Mouse (Mus musculus) midbrain, embryonic 14.5 days (tissue): ENCODE measurements at regions not wholly inside any gene's neighbourhood (a gene's known extent, or its start where the extent isn't known, plus 50 kb on each side); places are given as distances from the start of the nearest gene placed in this dataset.

ENCODE experiments used
- ATAC-seq: fragments of 200-750 bp; cut with Nextera tagmentation; 2 replicates; pipeline ENCODE4 v1.8.0; 2017; ENCODE audit warnings: moderate number of reproducible peaks, moderate library complexity; ENCODE audit not compliant: low FRiP score, low TSS enrichment
- DNase-seq: peaks from one replicate; pipeline ENCODE4 v3.0.0-alpha.2; 2015
- H3K27ac ChIP-seq: fragments of 300-500 bp; sonication (generic); replicated peaks from 2 replicates; pipeline ENCODE4 v1.5.1; 2014; ENCODE audit warnings: mild to moderate bottlenecking, low read depth, low read length, moderate library complexity
- H3K27me3 ChIP-seq: fragments of 300-500 bp; sonication (generic); 2 replicates; pipeline ENCODE4 v1.6.1; 2014; ENCODE audit warnings: low read length, control low read depth, mixed read lengths; ENCODE audit not compliant: control insufficient read depth, insufficient read depth
- H3K36me3 ChIP-seq: fragments of 300-500 bp; sonication (generic); 2 replicates; pipeline ENCODE4 v1.6.1; 2014; ENCODE audit warnings: low read length, control low read depth; ENCODE audit not compliant: control insufficient read depth, insufficient read depth
- H3K4me1 ChIP-seq: fragments of 300-500 bp; sonication (generic); 2 replicates; pipeline ENCODE4 v1.6.1; 2014; ENCODE audit warnings: mild to moderate bottlenecking, antibody characterized with exemption, low read length, control low read depth; ENCODE audit not compliant: control insufficient read depth, insufficient read depth
- H3K4me2 ChIP-seq: fragments of 300-500 bp; sonication (generic); 2 replicates; pipeline ENCODE4 v1.6.1; 2014; ENCODE audit warnings: mild to moderate bottlenecking, low read length, moderate library complexity
- H3K4me3 ChIP-seq: fragments of 300-500 bp; sonication (generic); replicated peaks from 2 replicates; pipeline ENCODE4 v1.5.1; 2014; ENCODE audit warnings: low read depth, low read length
- H3K9ac ChIP-seq: fragments of 300-500 bp; sonication (generic); replicated peaks from 2 replicates; pipeline ENCODE4 v1.6.1; 2014; ENCODE audit warnings: mild to moderate bottlenecking, low read length, moderate library complexity
- H3K9me3 ChIP-seq: fragments of 300-500 bp; sonication (generic); 2 replicates; pipeline ENCODE4 v1.6.1; 2016; ENCODE audit warnings: low read length, control low read depth, mixed read lengths; ENCODE audit not compliant: control insufficient read depth
- WGBS: fragments of 180-500 bp; shearing (Covaris S2); extraction: QIAGEN DNeasy Blood & Tissue Kit; methylation state at CpG from one replicate; pipeline ENCODE4 v1.1.7; 2014; 5-methylcytosine and 5-hydroxymethylcytosine counted together

DNA sequence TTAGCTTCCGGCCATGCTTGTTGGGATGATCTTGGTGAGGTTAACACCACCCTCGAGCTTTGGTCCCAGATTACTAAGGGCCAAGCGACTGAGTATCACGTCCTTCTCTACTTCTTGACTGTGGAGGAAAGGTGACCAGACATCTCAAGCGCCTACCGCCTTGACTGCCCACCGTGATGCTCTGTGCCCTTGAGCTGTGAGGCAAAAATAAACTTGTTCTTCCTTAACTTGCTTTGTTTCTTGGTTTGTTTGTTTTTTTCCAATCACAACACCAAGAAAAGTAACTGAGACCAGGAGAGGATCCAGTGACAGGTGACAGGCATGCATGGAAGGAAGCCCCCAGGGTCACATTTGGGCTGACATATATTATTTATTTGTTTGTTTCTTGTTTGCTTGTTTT lies 330.0 kb downstream of the Gm45692 start:
- H3K27ac ChIP-seq = no peak overlapping the region
- DNase-seq = no peak
- no peak for ATAC-seq
- no peaks in the 10 kb centered on the region for H3K27me3 ChIP-seq
- H3K4me1 ChIP-seq = no peaks in the 10 kb centered on the region
- no peaks in the 10 kb centered on the region for H3K36me3 ChIP-seq
- no peak overlapping the region for H3K4me2 ChIP-seq
- WGBS = 95% methylated on average over 7 of the region's 7 CpGs
- H3K9me3 ChIP-seq = no peaks in the 10 kb centered on the region
- H3K4me3 ChIP-seq = no peak overlapping the region
- no peak overlapping the region for H3K9ac ChIP-seq

GRCm38 (mm10) chr8:26450543-26450942 lies 331.2 kb downstream of the Gm45692 start:
- 72% methylated on average over 10 of the region's 10 CpGs for WGBS
- H3K27me3 ChIP-seq = no peaks in the 10 kb centered on the region

GRCm38 (mm10) chr8:26452976-26453573 lies 333.7 kb downstream of the Gm45692 start:
- no peaks in the 10 kb centered on the region for H3K36me3 ChIP-seq
- ATAC-seq (no peak), DNase-seq (no peak)
- 0 out of 2 replicates have a peak overlapping the region, but pooled peaks have one; percentile 26 for H3K27ac ChIP-seq
- WGBS = 57% methylated on average over 5 of the region's 5 CpGs
- no peak overlapping the region for H3K9ac ChIP-seq
- H3K4me3 ChIP-seq = no peak overlapping the region
- H3K4me2 ChIP-seq = no peak overlapping the region
- no peaks in the 10 kb centered on the region for H3K4me1 ChIP-seq
- H3K27me3 ChIP-seq = no peaks in the 10 kb centered on the region
- H3K9me3 ChIP-seq = no peaks in the 10 kb centered on the region

More at GRCm38 (mm10) chr8:26450543-26450942, 331.2 kb downstream of the Gm45692 start:
- Histone ChIP-seq H3K4me2 (no peak overlapping the region), H3K9ac (no peak overlapping the region), H3K9me3 (no peaks in the 10 kb centered on the region), H3K4me1 (no peaks in the 10 kb centered on the region), H3K4me3 (no peak overlapping the region), H3K36me3 (no peaks in the 10 kb centered on the region), H3K27ac (no peak overlapping the region)
- ATAC-seq (no peak), DNase-seq (no peak)

DNA sequence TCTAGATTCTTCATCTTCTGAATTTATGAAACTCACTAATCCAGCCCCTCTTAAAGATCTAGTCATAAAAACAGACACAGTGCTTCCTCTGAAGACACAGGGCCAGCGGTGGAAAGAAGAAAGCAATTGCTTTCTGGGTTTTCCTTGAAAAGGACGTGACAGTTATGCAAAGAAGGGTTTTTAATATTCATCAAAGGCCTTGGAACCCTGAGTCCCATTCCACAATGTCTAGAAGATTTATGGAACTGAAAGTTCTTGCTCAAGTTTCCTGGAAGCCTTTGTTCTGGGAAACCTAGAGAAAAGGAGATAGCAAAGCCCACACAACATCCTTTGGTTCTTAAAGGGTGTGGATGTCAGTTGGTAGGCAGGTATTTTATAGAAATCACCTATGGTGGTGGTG lies 346.0 kb downstream of the Gm45692 start:
- H3K27me3 ChIP-seq = no peaks in the 10 kb centered on the region
- no peak for DNase-seq
- H3K36me3 ChIP-seq = no peaks in the 10 kb centered on the region
- ATAC-seq = no peak
- H3K9me3 ChIP-seq = no peaks in the 10 kb centered on the region
- no peak overlapping the region for H3K4me3 ChIP-seq
- 70% methylated on average over 2 of the region's 2 CpGs for whole genome bisulfite sequencing
- no peak overlapping the region for H3K27ac ChIP-seq
- H3K4me2 ChIP-seq = no peak overlapping the region
- peaks cover 5% of the 10 kb centered on the region; the same call in 1 of the 2 replicates for H3K4me1 ChIP-seq
- H3K9ac ChIP-seq = no peak overlapping the region

GRCm38 (mm10) chr8:26468441-26468840 lies 349.1 kb downstream of the Gm45692 start:
- H3K4me2 ChIP-seq = no peak overlapping the region
- H3K9ac ChIP-seq = no peak overlapping the region
- H3K27me3 ChIP-seq = no peaks in the 10 kb centered on the region
- H3K9me3 ChIP-seq = no peaks in the 10 kb centered on the region
- H3K27ac ChIP-seq = no peak overlapping the region
- no peak overlapping the region for H3K4me3 ChIP-seq
- peaks cover 14% of the 10 kb centered on the region for H3K4me1 ChIP-seq
- DNase-seq (no peak), ATAC-seq (no peak)
- WGBS = 67% methylated on average over 2 of the region's 2 CpGs
- H3K36me3 ChIP-seq = no peaks in the 10 kb centered on the region

DNA sequence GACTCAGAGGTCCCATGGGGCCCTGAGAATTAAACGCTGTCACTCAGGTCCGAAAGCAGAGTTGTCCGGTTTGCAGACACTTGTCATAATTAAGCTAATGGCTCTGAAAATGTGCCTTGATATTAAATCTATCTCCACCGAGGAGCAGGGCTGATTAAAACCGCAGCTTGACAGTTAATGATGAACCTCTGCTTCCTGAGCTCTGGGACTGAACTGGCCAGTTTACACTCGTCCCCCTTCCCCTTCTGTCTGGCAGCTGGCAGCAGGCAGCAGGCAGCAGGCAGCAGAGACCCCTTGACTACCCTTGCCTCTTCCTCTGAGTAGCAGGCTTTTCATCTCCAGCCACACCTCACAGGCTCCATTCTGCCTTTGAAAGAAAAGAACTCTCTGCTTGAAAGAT lies 350.4 kb downstream of the Gm45692 start:
- Histone ChIP-seq H3K4me3 (no peak overlapping the region), H3K27me3 (no peaks in the 10 kb centered on the region), H3K4me2 (no peak overlapping the region), H3K4me1 (peaks cover 14% of the 10 kb centered on the region), H3K9ac (no peak overlapping the region), H3K36me3 (no peaks in the 10 kb centered on the region), H3K27ac (0 out of 2 replicates have a peak overlapping the region, but pooled peaks have one; percentile 49), H3K9me3 (no peaks in the 10 kb centered on the region)
- 33% methylated on average over 6 of the region's 6 CpGs for WGBS
- ATAC-seq = no peak
- DNase-seq = peak; percentile 46

- no peaks in the 10 kb centered on the region for H3K27me3 ChIP-seq
- H3K4me3 ChIP-seq = no peak overlapping the region
- no peaks in the 10 kb centered on the region for H3K9me3 ChIP-seq
- 12% methylated on average over 12 of the region's 12 CpGs for WGBS
- H3K4me1 ChIP-seq = peaks cover 14% of the 10 kb centered on the region
- peak overlapping the region; percentile 52; the same call in 1 of the 2 replicates for H3K27ac ChIP-seq
- peak; percentile 46; the same call in 1 of the 2 replicates for ATAC-seq
- no peak overlapping the region for H3K9ac ChIP-seq
- H3K36me3 ChIP-seq = no peaks in the 10 kb centered on the region
- peak; percentile 52 for DNase-seq
- no peak overlapping the region for H3K4me2 ChIP-seq
Measured at GRCm38 (mm10) chr8:26471811-26472550, 352.6 kb downstream of the Gm45692 start.

- Histone ChIP-seq H3K27me3 (no peaks in the 10 kb centered on the region), H3K9me3 (no peaks in the 10 kb centered on the region), H3K4me2 (no peak overlapping the region), H3K4me3 (no peak overlapping the region), H3K9ac (no peak overlapping the region), H3K36me3 (no peaks in the 10 kb centered on the region), H3K27ac (no peak overlapping the region), H3K4me1 (peaks cover 3% of the 10 kb centered on the region; the same call in 1 of the 2 replicates)
- 93% methylated on average over 5 of the region's 5 CpGs for WGBS
- ATAC-seq (no peak), DNase-seq (no peak)
Measured at GRCm38 (mm10) chr8:26484749-26485148, 365.4 kb downstream of the Gm45692 start.

DNA sequence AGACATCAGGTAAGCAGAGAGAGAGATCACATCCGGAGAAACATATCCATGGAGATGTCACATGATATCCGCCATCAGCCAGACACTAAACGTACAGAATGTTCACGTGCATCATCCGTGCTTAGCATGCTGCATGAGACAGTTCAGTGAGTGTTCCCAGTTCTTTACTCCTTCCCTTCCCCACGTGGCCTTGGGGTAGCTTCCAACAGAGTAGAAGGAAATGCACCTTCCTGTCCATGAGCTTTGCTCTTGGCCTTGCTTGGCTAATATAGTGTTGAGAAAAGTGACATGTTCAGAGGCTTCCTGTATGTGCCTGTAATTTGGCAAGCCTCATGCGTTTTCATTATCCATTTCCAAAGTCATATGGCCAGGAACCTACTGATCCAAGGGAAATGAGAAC lies 368.5 kb downstream of the Gm45692 start:
- ATAC-seq = no peak
- H3K9me3 ChIP-seq = no peaks in the 10 kb centered on the region
- WGBS = 92% methylated on average over 7 of the region's 7 CpGs
- H3K27me3 ChIP-seq = no peaks in the 10 kb centered on the region
- H3K36me3 ChIP-seq = no peaks in the 10 kb centered on the region
- H3K27ac ChIP-seq = no peak overlapping the region
- no peak for DNase-seq
- H3K9ac ChIP-seq = no peak overlapping the region
- peaks cover 3% of the 10 kb centered on the region; the same call in 1 of the 2 replicates for H3K4me1 ChIP-seq
- H3K4me3 ChIP-seq = no peak overlapping the region
- H3K4me2 ChIP-seq = no peak overlapping the region
